8 mouse cellular contexts compared by ENCODE assay signal in the genomic region with DNA sequence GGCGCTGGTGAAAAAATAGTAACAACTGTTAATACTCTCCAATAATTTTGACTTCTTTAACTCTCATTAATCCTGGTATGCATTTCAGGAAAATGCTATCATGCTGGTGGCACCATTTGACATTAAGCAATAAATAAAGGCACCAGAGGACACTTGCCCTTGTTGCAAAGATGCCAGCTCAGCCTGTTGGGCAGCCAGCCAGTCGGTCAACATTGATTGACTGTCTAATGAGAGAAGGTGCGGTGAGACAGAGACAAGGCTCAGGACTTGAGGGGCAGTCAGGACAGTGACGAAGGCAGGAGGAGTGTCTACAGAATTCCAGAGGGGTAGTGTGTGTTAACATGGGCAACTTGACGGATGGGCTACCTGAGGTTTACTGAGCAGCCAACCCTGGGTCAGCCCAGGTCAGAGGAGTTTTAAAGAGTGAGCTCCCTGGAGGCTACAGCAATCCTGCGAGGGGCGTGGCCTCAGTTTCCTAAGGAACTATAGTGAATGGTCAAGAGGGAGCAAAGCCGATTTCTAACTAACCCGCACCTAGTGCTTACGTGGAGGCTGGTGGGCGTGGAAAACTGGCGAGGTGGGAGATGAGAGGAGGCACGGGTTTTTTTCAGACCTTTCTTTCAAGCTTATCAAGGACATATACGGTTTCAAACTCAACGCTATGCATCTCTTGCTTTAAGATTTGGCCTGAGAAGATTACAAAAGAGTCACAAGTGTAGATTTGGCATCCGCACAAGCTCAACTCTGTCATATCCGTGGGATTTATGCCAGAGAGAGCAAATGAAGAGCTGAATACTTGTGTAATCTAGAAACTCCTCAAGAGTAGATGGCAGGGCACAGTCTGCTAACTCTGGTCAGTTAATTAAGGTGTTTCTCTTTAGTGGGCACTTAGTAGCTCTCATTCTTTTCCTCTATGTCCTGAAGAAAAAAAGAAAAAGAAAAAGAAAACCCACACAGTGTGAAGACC.
A peak's percentile ranks its signal among the peaks of the same experiment; 100 is the strongest.
DNase-seq lines count a peak whose midpoint lies in the region.

No protein-coding gene starts in this region.

- intact Hi-C loops in left cerebral cortex, postnatal 36 days (cut with DNase I) = no loop called here

- peak; percentile 52 to 73 for DNase-seq in cerebellum, postnatal 14 days
- no peak for DNase-seq in cerebellum, adult 11 months
- peak; percentile 14 for DNase-seq in 3T3-L1 (ENCODE audit: low read depth, low spot score)
- DNase-seq in brain, adult 2 months (ENCODE audit: low read depth, low spot score) = peak; percentile 23
- DNase-seq in kidney, postnatal 10 days = peak; percentile 25
- no peak for DNase-seq in right cerebral cortex, adult 18-20 months
- DNase-seq in left cerebral cortex, postnatal 36 days (ENCODE audit: low spot score in 2 of 2) = no peak
- no peak for DNase-seq in natural killer cell, adult 2 months (ENCODE audit: low spot score in 2 of 2)

Comparison
In these comparisons a context has a peak if more than half of its experiments do, and no peak if none do; other contexts are left out.
1. DNase-seq: peak in cerebellum, postnatal 14 days (2 of 2), 3T3-L1 (single experiment), brain, adult 2 months (single experiment) and kidney, postnatal 10 days (single experiment); none in cerebellum, adult 11 months (single experiment), right cerebral cortex, adult 18-20 months (single experiment), left cerebral cortex, postnatal 36 days (0 of 2) and natural killer cell, adult 2 months (0 of 2).